Mouse (Mus musculus): ENCODE data around the gene Ccdc89.

DNA sequence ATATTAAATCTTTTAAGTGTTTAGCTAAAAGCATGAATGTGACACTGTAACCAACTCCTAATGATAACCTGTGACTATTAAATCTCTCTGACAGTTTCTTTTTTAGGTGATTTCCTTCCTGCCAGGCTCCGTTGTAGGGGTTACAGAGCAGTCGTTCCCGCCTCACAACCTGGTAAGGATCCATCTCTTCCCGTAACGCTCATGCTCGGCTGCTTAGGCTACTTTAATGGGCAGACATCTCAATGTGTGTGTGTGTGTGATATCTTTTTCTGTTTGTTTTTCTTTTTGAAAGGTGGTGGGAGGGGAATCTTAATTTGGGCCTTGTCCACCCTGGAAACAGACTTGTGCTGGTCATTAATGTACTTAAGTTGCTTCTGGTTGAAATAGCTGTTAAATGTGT, 17.8 kb downstream of the Ccdc89 start:
- no peak for TF ChIP-seq POLR2A (IDR thresholded peaks at IDR 0.05; ENCODE audit: insufficient read length, low read depth)
- TF ChIP-seq TCF12 (IDR thresholded peaks at IDR 0.05; ENCODE audit: insufficient read depth, poor library complexity, severe bottlenecking), result no peak
- TF ChIP-seq USF1 (IDR thresholded peaks at IDR 0.05; ENCODE audit: low read depth), result no peak
- TF ChIP-seq SRF (IDR thresholded peaks at IDR 0.05; ENCODE audit: control insufficient read depth, insufficient read length, low read depth), result no peak
- no peak for TF ChIP-seq E2F4 (IDR thresholded peaks at IDR 0.05; ENCODE audit: insufficient read depth)
- TF ChIP-seq MAX (IDR thresholded peaks at IDR 0.05; ENCODE audit: low read depth), result no peak
- TF ChIP-seq CEBPB (IDR thresholded peaks at IDR 0.05; ENCODE audit: insufficient read depth, poor library complexity, severe bottlenecking), result no peak

Measured in myocyte (in vitro differentiated cells).